Mouse (Mus musculus) MEL (cell line): ENCODE data around the gene Clcn6.

Source experiments
- CTCF ChIP-seq, 3 experiments: IDR thresholded peaks in 2 of 3; conservative IDR thresholded peaks in 1 of 3; 2 replicates each; pipeline ENCODE4 v1.5.1; 2011 to 2012; ENCODE audit warnings: low read length in 3 of 3, low read depth in 2 of 3, mild to moderate bottlenecking in 2 of 3, improper control_type of control experiment in 1 of 3, inconsistent platforms in 1 of 3, mixed read lengths in 1 of 3, moderate library complexity in 1 of 3; ENCODE audit not compliant: control insufficient read depth in 1 of 3, insufficient read depth in 1 of 3, poor library complexity in 1 of 3, severe bottlenecking in 1 of 3
- E2F4 ChIP-seq: IDR thresholded peaks from 2 replicates; pipeline ENCODE4 v1.6.1; 2011; ENCODE audit warnings: low read depth, low read length, improper control_type of control experiment, borderline replicate concordance
- EP300 ChIP-seq, 2 experiments: IDR thresholded peaks; 2 replicates each; pipeline ENCODE4 v1.6.1; 2011; ENCODE audit warnings: improper control_type of control experiment in 2 of 2, low read length in 2 of 2, low read depth in 1 of 2, mild to moderate bottlenecking in 1 of 2
- NELFE ChIP-seq: IDR thresholded peaks from 2 replicates; pipeline ENCODE4 v1.6.1; 2011; ENCODE audit warnings: low read depth, low read length, improper control_type of control experiment

DNA sequence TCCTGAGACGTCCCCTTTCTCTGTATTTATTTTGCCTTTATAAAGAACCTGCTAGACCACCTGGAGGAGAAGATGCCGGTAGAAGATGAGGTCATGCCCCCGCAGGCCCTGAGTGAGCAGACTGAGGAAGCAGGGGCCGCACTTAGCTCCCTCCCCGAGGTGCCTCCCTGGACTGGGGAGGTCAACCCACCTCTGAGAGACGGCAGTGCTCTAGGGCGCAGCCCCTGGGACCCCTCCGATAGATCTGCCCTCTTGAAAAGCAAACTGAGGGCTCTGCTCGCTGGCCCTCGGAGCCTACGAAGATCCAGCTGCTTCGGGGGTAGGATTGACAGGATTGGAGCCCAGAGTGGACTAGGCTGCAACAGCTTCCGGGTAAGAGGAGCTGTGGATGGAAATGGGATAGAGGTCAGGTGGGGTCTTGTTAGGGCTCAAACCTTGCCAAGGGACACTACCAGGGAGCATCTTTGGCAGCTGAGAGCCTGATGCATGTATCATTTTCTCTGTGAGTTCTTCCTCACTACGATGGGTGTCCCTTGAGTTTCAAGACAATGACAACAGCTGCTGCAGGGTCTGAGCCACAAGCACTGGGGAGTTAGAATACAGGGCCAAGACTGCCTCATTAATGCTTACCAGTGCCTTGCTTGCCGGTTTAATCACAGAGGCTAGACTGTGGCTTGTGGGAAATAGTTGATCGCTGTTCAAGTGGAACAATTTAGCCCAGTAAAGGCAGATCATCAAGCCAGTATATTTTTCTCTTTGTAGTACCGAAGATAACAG lies 37.4 kb downstream of the Clcn6 start:
- TF ChIP-seq CTCF (IDR thresholded peaks at IDR 0.05 in 2 of 3, conservative IDR thresholded peaks at IDR 0.05 in 1 of 3; ENCODE audit: control insufficient read depth in 1 of 3, insufficient read depth in 1 of 3, low read depth in 2 of 3, low read length in 3 of 3, poor library complexity in 1 of 3, severe bottlenecking in 1 of 3), result no peak
- TF ChIP-seq NELFE, result no peak
- no peak for TF ChIP-seq EP300 (IDR thresholded peaks at IDR 0.05; ENCODE audit: low read depth in 1 of 2, low read length in 2 of 2)
- TF ChIP-seq E2F4, result no peak
